Mouse (Mus musculus) cerebellum, adult 9-11 months (tissue): ENCODE measurements around the gene Dhx58.

Experiments used
- DNase-seq: peaks from one replicate; pipeline ENCODE4 v3.0.0; 2022

Gene Dhx58

DNA sequence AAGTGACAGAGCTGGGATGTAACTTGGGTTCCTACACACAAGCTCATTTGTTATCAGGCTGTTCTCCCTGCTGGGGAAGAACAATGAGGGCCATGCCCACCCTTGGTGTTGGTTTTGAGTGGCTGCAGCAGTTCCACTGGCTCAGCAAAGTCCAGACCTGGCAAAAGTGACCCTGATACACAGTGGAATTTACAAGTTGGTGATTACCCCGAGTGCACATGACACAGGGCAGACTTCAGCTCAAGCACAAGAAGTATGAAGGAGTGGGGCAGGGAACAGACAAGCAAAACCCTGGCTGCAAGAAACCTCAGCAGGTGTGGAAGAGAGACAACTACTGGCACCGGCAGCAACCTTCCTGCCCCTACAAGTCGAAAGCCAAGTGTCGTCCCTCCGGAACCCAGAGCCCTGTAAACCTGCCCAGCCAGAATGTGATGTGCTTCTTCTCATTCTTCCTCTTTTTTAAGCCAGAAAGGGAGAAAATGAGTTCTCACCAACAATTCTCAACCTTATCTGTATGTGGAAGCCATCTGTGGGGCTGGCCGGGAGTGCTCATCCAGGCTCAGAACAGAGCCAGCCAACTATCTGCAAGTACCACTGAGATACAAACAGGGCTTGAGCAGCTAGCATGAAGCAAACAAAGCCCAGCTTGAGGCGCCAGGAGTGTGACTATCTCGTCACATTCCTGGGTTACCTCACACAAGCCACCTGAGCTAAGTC, 17.9 kb upstream of the Dhx58 start:
- DNase-seq = no peak

DNA sequence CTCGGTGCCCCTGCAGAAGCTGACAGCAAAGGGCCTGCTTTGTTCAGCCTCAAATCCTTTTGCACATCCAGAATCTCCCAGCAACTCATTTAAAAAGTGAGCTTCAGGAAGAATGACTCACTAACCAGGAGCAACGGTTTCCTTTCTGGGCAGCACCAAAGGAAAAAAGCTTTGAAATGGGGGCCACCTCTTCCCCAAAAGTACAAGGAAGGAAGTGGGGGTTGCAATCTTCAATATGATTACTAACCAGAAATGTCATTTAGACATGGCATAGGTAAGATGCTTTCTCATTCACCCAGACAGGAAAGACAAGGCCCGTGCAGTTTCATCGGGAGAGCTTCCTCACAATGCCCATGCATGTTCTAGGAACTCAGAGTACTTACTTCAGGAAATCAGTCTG, 17.2 kb upstream of the Dhx58 start:
- no peak for DNase-seq

DNA sequence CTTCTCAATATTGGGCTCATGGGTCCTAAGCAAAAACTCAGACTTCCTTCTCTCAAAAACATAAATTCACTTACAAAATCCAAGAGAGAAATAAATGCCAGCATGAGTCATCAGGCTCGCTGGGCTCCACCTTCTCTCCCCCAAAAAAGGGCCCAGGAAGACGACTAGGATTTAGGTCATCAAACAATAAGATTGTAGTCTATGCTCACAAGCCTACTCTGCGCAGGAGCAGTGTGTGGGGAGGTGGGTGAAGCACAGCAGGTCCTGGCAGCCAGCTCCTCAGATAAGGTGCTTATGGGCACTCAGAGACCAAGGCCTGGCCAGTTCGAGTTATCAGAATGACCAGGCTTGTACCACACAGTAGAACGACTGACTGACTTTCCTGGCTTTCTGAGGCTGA, 16.3 kb upstream of the Dhx58 start:
- no peak for DNase-seq

DNA sequence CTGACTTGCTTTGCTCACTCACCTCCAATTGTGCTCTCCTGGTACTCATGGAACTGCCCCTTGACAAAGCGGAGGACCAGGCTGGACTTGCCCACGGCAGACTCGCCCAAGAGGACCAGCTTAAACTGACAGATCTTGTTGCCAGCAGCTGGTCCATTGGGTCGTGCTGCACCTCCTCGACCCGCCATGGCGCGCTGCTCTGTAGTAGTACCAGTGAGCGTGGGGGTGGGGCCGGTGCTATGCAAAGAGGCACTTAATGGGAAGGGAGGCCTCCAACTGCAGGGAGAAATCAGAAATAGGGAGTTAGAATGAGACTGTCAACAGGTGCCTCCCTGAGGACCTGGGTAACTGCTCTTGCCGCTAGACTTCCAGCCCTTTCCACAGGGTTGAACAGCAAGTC, 15.8 kb upstream of the Dhx58 start:
- DNase-seq = no peak

DNA sequence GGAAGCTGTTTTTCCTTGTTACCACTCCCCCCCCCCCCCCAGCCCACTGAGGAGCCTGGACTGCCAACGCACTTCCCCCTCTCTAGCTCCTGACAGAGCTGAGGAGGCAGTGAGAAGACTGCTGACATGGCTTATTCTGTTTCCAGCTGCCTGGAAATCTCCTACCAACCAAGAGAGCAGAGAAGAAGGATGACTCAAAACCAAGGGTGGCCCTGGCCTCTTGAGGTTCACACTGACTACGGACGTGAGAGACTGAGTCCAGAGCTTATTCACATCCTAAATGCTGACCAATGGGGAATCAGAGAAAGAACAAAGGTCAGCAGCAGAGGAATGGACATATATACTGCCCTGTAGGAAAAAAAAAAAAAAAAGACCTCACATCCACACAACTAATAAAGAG, 15.2 kb upstream of the Dhx58 start:
- DNase-seq = no peak

DNA sequence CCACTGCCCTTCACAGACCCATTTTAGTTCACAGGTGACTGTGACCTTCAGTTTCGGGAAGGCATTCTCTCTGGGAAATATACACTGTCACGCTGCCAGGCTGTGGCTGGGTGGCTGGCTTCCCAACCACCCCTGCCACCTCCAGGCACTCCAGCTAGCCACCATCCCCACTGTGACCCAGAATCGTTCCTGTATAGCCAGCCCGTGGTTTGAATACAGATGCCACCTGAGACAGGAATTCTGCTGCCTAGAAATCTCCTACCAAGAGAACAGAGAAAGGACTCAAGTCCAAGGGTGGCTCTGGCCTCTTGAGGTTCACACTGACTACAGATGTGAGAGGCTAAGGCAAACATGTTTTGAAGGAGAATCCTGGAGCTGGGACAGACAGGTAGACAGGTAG, 14.8 kb upstream of the Dhx58 start:
- DNase-seq = no peak

DNA sequence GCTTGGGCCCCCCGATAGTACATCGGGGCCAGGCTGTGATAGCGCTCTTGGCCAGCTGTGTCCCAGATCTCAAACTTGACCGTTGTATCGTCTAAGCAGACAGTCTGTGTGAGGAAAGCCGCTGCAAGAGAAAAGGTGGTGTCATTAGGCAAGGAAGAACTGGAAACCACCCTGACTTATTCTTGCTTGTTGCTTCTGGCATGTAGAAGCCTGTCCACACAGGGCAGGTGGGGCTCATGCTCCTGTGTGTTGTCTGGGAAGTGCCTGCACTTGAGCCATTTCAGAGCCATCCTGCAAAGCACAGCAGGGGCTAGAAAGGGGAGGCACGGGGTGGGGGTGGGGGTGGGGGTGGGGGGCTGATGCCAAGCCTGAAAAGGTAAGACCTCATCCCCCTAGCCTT, 14.4 kb upstream of the Dhx58 start:
- DNase-seq = no peak

DNA sequence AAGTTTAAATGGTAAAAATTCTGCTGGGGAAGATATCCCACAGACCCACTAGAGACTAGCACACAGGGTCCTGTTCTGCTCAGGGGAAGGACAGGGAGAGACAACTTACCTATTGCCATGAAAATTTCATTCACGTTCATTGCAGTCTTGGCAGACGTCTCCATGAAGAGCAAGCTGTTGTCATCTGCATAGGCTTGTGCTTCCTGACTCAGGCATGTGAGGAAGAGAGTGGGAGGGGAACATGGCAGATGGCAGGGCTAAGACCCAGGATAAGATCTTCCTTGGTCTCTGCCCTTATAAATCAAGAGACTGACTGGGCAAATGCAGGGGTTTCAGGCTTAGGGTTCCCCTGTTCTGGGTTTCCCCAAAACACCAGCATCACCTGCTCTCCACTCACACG, 12.6 kb upstream of the Dhx58 start:
- no peak for DNase-seq

DNA sequence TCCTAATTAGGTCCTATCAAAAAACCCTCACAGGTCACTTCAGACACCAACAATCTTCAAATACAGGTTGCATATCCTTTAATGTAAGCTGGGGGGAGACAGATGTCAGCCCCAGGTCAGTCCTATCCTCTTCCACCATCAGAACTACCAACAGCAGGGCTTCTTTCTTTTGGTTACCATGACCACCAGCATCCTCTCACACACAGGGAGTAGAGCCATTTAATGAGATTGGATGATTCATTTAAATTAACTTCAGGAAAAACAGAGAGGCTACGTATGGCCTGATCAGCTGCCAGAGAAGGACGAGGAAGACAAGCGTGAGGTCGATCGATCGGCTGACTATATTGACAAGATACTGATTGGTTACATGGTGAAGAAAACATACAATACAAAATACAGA, 10.9 kb upstream of the Dhx58 start:
- no peak for DNase-seq

DNA sequence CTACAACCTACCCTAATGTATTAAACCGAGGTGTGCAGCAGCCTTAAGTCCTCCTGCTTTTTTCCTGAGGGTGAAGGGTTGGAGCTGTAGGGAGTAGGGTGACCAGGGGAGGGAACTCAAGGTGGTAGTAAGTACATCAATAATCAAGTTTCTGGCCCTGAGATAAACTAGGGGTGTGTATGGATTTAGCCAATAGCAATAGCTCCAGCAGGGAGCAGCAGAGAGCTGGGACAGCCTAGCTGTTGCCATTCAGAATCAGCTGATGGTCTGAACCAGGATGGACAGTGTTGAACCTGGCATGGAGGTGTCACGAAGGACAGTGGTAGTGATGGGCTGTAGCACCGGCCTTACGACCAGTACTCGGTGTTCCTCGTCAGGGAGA, 10.5 kb upstream of the Dhx58 start:
- DNase-seq = peak; percentile 71

DNA sequence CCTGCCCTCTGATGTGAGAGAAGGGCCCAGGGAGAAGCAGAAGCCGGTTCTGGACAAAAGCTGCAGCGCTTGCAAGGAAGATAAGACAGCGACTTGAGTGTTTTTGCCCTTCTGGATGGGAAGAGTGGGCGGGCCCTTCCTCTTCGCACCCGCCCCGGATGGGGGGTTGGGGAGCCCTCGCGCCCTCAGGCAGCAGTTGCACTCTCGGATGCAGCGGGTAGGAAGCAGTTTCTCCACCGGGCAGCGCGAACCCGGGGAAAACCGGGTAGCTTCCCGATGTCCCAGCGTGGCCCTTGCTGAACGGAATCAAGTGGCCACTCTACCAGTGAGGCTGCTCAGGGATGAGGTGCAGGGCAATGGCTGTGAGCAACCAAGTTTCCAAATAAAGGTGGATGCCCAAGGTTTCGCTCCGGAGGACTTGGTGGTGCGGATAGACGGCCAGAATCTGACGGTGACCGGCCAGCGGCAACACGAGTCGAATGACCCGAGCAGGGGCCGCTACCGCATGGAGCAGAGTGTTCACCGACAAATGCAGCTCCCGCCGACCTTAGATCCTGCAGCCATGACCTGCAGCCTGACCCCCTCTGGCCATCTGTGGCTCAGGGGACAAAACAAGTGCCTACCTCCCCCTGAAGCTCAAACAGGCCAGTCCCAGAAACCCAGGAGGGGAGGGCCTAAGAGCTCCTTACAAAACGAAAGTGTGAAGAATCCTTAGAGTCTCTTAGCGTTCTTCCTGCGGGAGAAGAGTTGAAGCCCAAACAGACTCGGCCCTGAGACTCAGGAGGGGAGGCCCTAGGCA, 9.9 kb upstream of the Dhx58 start, which contains the start of gene Hspb9:
Gene Hspb9, plus strand, starts transcription at position 116 of the 799 bp plus-strand sequence.
- peak; percentile 39 for DNase-seq

DNA sequence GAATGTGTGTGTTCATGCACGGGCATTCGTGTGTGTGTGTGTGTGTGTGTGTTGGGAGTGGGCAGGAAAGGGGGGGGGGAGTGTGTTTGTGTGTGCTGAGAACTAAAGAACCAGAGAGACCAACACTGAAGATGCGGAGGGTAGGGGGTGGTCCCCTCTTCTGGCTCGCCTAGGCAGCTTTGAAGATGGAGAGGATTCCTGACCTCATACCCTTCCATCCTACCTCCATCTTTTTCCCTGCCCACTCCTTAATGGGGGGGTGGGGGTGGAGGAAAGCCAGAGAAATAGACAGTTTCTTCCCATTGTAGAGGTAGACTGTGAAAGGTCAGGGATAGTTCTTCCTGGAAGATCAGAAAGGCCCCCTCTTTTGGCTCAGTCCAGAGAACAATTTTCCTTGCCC, 9.1 kb upstream of the Dhx58 start:
- peak; percentile 46 for DNase-seq

DNA sequence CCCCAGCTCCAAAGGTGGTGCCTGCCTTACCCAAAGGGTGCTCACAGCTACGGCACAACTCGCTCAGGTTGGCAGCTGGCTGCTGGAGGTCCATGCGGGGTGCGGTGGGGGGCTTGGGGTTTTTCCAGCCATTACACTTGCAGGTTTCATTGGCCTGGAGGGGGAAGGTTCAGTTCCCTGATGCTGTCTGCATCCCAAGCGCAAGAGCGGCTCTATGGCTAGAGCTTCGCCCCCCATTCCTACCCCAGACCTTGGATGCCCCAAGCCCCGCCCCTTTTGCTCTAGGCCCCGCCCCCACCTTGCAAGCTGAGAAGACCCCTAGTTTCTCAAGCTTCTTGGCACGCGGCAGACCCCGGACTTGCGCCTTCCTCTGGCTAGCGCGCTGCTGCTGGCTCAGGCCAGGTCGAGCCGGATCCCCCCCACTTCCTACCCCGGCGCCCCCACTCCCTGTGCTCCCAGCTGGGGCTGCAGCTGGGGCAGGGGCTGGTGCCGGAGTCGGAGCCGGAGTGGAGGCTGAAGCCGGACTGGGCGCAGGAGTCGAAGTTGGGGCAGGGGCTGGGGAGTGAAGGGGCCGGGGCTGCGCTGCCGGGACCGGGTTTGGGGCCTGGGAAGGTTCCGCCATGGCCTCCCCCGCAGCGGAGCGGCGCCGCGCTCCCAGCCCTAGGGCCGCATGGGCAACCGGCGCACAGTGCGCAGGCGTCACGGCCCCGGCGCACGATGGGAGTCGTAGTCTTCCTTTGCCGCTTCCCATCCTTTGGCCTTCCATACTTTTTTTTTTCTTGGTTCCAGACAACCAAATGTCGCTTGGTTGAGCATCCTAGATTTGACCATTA, 7.9 kb upstream of the Dhx58 start, which contains the start of gene Kat2a:
Gene Kat2a, minus strand, starts transcription at position 683 of the 833 bp plus-strand sequence.
- peak; percentile 87 for DNase-seq

DNA sequence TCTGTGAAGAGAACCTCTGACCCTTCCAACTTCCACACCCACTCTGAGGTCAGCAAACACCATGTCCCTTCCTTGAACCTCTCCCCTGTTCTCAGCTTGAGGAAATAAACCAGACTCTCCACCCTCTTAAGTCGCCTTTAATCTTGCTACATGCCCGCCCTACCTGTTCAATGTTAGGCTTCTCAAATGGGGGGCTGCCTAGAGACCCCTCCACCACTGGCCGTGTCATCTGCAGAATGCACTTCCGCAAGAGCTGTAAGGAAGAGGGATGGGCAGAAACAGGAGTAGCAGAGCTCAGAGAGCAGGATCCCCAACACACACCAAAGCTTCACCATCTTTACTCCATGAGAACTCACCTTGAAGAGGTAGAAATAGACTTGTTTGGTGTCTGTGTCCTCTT, 6.9 kb upstream of the Dhx58 start:
- DNase-seq = no peak

DNA sequence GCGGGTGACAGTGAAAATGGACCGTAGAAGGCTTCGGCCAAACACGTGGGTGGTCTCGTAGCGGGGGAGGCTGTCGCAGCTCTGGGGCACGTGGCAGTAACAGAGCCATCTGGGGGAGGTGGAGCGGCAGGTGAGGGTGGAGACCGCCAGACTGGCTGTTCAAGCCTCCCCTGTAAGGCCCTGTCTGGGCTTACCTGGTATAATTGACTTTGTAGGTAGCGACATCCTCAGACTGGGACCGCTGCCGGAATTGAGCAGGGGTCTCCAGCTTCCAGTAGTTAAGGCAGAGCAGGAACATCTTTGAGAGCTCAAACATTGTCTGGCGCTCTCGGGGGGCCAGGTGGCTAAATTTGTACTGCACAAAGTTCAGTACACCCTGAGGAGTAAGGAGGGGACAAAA, 6.5 kb upstream of the Dhx58 start:
- DNase-seq = peak; percentile 33

DNA sequence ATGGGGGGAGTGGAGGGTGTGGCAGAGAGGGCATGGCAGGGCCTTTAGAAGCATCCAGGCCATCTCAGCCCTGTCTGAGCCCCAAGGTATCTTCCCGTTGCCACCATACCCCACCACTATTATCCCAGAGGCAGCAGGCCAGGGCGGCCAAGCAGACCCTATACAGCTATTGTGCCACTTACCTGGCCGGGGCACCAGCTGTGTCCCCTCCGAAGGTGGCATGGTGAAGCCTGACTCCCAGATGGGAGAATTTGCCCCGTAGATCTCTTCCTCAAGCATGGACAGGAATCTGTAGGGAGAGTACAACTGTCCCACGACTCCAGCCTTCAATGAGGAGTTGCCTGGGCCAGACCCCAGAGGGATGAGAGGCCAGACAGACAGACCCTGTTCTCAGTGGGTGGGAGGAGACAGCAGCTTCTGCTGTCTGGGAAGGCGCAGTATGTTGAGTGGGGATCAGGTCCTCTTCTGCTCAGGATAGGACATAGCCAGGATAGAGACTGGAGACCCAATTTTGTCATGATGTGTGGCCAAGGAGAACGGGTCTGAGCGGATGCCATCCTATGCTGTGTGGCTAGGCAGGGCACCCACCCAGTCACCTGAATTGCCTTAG, 5.2 kb upstream of the Dhx58 start:
- no peak for DNase-seq

DNA sequence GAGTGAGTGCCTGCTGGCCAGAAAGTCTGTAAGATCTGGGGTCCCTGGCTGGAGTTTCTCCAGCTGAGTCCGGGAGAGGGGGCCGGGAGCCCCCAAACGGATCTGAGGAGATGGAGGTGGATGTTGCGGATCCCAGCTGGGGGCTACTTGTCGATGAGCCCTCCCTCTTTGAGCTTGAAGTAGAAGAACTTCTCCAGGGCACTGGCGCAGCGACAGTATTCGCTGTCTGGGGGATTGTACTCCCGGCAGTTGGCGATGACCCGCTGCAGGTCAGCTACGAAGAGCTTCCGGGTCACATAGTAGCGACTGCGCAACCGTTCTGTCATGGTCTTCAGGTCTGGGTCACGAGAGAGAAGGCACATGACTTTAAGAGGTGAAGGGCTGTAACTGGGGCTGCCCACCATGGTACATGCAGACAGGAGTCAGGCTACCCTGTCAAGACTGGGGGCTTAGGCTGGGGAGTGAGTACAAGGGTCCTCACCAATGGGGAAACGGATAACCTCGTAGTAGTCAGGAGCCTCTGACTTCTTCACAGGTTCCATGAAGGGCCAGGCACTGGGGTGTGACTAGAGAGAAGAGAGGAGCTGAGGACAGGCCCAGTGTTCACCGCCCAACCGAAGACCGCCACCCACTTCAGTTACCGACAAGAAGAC, 1.1 kb upstream of the Dhx58 start:
- no peak for DNase-seq

DNA sequence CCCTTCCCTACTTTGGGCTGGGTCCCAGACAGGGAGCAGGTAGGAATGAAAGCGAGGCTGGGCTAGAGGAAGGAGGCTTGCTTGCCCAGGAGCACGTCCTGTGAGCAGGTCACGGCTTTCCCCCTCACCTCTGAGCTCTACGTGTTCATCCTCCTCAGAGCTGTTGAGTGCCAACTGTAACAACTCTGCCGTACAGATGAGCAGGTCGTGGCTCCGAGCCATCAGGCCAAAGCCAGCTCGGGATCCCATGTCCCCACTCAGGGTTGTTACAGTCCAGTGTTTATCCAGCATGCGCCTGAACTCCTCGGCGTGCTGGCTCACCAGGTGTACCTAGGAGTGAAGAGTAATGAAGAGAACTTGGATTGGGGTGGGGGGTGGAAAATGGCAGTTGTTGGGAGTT, 705 bp downstream of the Dhx58 start:
- DNase-seq = no peak

DNA sequence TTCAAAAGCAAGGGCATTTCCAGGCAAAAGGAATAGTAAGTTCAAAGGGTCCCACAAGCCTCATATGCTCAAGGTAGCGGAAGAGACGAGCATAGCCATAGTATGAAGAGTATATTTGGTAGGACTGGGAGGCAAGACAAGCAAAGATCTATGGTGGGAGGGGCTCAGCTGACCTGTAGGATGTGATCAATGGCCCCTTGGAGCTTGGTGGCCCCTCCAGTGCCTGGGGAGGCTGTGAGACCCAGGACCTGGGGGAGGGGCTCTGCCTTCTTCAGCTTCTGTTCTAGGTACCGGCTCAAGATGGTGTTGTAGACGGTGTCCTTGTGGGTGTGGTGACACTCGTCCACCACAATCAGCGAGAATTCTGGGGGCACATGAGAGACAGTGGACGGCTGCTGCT, 1.2 kb downstream of the Dhx58 start:
- DNase-seq = no peak

DNA sequence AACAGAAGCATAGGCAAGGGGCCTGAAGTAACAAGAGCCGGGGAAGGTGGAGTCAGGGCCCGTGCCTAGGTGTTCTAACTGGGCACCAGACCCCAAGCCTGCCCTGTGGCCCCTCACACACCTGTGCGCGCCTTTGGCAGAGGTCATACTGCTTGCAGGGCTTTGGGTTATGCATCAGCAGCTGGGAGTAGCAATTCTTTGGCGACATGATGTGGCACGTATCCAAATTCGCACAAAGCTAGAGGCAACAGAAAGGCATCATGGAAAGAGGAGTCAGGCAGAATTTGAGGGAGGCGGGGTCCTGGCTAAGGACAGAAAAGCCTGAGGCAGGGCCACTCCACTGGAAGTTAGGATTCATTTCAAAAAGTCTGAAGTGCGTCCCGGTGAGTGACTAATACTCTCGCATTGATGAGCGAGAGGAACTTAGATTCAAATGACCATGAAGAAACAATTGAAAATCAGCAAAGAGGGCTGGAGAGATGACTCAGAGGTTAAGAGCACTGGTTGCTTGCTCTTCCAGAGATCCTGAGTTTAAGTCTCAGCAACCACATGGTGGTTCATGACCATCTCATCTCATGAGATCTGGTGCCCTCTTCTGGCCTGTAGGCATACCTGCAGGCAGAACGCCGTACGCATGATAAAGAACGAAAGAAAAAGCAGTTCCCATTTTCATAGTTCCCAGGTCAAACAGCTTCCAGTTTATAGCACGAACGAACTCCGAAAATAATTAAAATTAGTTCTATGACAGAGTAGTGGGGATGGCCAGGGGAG, 1.8 kb downstream of the Dhx58 start:
- DNase-seq = peak; percentile 50

DNA sequence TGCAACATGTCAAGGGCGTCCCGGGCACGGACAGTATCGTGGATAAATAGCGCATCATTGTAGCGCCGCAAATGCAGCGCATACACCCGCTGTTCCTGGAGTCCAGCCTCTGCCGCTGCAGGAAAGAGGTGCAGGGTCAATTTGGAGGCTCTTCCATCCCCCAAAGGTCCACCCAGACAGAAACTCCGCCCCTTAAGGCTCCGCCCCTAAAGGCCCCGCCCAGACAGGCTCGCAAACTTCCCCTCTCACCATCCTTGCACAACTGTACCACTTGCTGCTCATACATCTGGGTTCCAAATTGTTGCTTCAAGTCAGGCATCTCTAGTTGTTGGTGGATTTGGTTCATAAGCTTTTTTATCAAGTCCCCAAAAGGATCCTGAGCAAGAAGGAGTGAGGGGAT, 2.8 kb downstream of the Dhx58 start:
- DNase-seq = no peak

DNA sequence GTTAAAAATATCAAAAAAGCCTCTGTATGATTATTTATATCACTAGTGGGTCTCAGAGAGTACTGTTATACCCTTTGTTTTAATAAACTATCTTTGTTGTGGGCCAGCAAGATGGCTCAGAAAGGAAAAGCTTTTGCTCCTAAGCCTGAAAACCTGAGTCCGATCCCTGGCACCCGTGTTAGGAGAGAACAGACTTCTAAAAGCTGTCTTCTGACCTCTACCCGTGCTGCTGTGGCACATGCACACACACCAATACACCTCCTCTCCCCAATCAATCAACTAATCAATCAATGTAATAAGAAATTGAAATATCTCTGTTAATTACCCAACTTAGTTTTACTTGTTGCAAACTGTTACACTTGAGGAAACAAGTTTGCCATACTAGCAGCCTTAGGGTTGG, 3.4 kb downstream of the Dhx58 start:
- DNase-seq = no peak
